Mouse (Mus musculus) spleen, adult 2 months (tissue): ENCODE results near the gene Thsd4.

Source experiments
- CTCF ChIP-seq: fragments of 200-500 bp; IDR thresholded peaks from 2 replicates; pipeline ENCODE4 v1.5.1; 2011; ENCODE audit warnings: mild to moderate bottlenecking, inconsistent platforms; ENCODE audit not compliant: insufficient read depth, insufficient read length, insufficient replicate concordance; ENCODE audit errors: extremely low read depth
- POLR2A ChIP-seq: fragments of 200-500 bp; IDR thresholded peaks from 2 replicates; pipeline ENCODE4 v1.6.1; 2011; ENCODE audit warnings: low read depth, low read length, inconsistent platforms

DNA sequence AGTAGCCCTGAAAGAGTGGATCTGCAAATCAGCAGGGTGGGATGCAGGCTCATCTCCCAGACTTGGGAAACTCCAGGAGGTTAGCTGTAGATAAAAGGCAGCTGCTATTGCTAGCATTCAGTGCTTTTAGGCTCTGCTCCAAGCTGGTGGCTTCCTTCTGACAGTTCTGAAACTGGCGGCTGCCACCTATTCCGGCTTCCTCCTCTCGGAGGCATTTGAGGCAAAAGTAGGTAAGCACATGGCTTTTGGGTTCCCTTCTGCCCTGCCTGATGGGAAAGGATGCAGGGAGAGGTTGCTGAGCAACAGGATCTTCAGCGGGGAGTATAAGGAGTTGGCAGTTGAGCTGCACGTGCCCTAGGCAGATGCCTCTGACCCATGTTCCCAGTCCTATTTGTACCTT, 65.2 kb downstream of the Thsd4 start:
- TF ChIP-seq POLR2A (no peak), CTCF (no peak)
